Mouse (Mus musculus) left cerebral cortex, postnatal 4 days (tissue): ENCODE data around the gene Bclaf1. TPM values are rescaled to one million over a fixed set of nuclear protein-coding genes. Genes with fewer than 3 reads are reported as not detected.

Source experiments
- DNase-seq: peaks from one replicate; pipeline ENCODE4 v3.0.0-alpha.2; 2022
- intact Hi-C: fragments of 180-260 bp; cut with DNase I; formaldehyde crosslinking; loops from one replicate; pipeline ENCODE4 v1.15.1; 2025
- total RNA-seq, 2 experiments: library from RNA; stranded (reverse); gene quantifications; 2 replicates each; pipeline ENCODE4 v1.2.3; 2021

Gene Bclaf1
- total RNA-seq = 100 to 1,000 TPM; 156 TPM

- peak; percentile 100 for DNase-seq
- intact Hi-C loops = no loop called here
Measured at GRCm38 (mm10) chr10:20311918-20312735, at the start of gene Bclaf1. Gene Bclaf1, plus strand, starts transcription at chr10:20312469.

- DNase-seq = no peak
- intact Hi-C loops = no loop called here
Measured at GRCm38 (mm10) chr10:20262896-20263295, 49.4 kb upstream of the Bclaf1 start.

- intact Hi-C loops = no loop called here
Measured at GRCm38 (mm10) chr10:20264479-20264878, 47.8 kb upstream of the Bclaf1 start.

GRCm38 (mm10) chr10:20267032-20267431 is 45.2 kb upstream of the Bclaf1 start:
- intact Hi-C loops = no loop called here
- DNase-seq = no peak

More at GRCm38 (mm10) chr10:20264479-20264878, 47.8 kb upstream of the Bclaf1 start:
- no peak for DNase-seq

GRCm38 (mm10) chr10:20268945-20269344 is 43.3 kb upstream of the Bclaf1 start:
- intact Hi-C loops = no loop called here
- DNase-seq = no peak

- intact Hi-C loops = no loop called here
Measured at GRCm38 (mm10) chr10:20272380-20272779, 39.9 kb upstream of the Bclaf1 start.

GRCm38 (mm10) chr10:20273278-20273677 is 39.0 kb upstream of the Bclaf1 start:
- intact Hi-C loops = no loop called here
- no peak for DNase-seq

More at GRCm38 (mm10) chr10:20272380-20272779, 39.9 kb upstream of the Bclaf1 start:
- no peak for DNase-seq

- intact Hi-C loops = no loop called here
- no peak for DNase-seq
Measured at GRCm38 (mm10) chr10:20274022-20274421, 38.2 kb upstream of the Bclaf1 start.

- intact Hi-C loops = no loop called here
- DNase-seq = no peak
Measured at GRCm38 (mm10) chr10:20281456-20281855, 30.8 kb upstream of the Bclaf1 start.

- intact Hi-C loops = no loop called here
- DNase-seq = peak; percentile 49
Measured at GRCm38 (mm10) chr10:20285289-20285975, 26.8 kb upstream of the Bclaf1 start.

GRCm38 (mm10) chr10:20285994-20286836 is 26.1 kb upstream of the Bclaf1 start:
- intact Hi-C loops = no loop called here
- DNase-seq = no peak

GRCm38 (mm10) chr10:20287369-20287768 is 24.9 kb upstream of the Bclaf1 start:
- intact Hi-C loops = no loop called here

GRCm38 (mm10) chr10:20290467-20290883 is 21.8 kb upstream of the Bclaf1 start:
- intact Hi-C loops = no loop called here
- DNase-seq = peak; percentile 91

More at GRCm38 (mm10) chr10:20287369-20287768, 24.9 kb upstream of the Bclaf1 start:
- DNase-seq = no peak

GRCm38 (mm10) chr10:20295961-20296360 is 16.3 kb upstream of the Bclaf1 start:
- DNase-seq = no peak

GRCm38 (mm10) chr10:20298152-20298920 is 13.9 kb upstream of the Bclaf1 start:
- intact Hi-C loops = no loop called here
- DNase-seq = no peak

More at GRCm38 (mm10) chr10:20295961-20296360, 16.3 kb upstream of the Bclaf1 start:
- intact Hi-C loops = no loop called here

GRCm38 (mm10) chr10:20299114-20299513 is 13.2 kb upstream of the Bclaf1 start:
- intact Hi-C loops = no loop called here
- DNase-seq = no peak

- intact Hi-C loops = no loop called here
- DNase-seq = no peak
Measured at GRCm38 (mm10) chr10:20310969-20311769, 1.1 kb upstream of the Bclaf1 start.

- intact Hi-C loops = no loop called here
- peak; percentile 94 for DNase-seq
Measured at GRCm38 (mm10) chr10:20312736-20313301, 550 bp downstream of the Bclaf1 start.

- intact Hi-C loops = no loop called here
- DNase-seq = no peak
Measured at GRCm38 (mm10) chr10:20313447-20313846, 1.2 kb downstream of the Bclaf1 start.
